Mouse (Mus musculus): ENCODE measurements around the gene Acot7.

DNA sequence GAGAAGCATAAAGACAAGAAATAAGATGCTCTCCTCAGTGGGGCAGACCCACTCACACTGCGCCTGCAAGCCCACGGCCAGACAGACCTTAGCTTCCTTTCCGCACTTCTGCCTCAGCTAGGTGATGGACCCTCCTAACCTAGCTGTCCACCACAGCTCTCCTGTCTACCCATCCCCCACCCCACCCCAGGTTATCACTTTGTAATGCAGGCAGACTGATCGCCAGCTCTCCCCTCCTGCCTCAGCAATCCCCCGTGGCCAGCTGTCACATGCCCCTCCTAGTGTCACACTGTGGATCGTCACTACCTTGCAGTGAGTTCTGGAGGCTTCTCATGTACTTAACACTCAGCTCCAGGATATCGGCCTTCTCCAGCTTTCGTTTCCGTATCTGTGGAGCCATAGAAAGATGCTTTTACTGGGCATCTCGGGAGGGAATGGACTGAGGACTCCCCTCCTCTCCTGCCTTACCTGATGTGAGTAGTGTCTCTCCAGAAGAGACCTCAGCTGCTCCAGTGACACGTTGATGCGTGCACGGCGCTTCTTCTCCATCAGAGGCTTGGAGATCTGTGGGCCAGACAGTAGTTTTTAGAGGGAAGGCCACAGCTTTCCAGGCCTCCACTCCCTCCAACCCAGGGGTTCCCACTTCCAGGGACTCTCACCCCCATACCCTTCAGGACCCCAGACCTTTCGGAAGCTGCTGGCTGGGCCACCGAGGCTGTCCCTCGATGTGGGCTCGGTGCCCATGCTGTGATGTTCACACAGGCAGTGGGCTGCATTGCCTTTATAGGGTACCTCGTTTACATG is 109.6 kb downstream of the Acot7 start:
- no peak for TF ChIP-seq CTCF (IDR thresholded peaks at IDR 0.05)
- no peak for TF ChIP-seq EP300 (IDR thresholded peaks at IDR 0.05)
